Mouse (Mus musculus) CH12.LX (cell line): ENCODE measurements around the gene Dnajc11. TPM values are rescaled to one million over a fixed set of nuclear protein-coding genes. Genes with fewer than 3 reads are reported as not detected.

ENCODE experiments used
- DNase-seq: peaks from one replicate; pipeline ENCODE4 v3.0.0-alpha.2; 2013; ENCODE audit errors: extremely low read depth
- H3K27ac ChIP-seq: 2 replicates; pipeline ENCODE4 v1.5.1; 2012; ENCODE audit warnings: low read depth, mild to moderate bottlenecking, control low read depth, moderate library complexity; ENCODE audit not compliant: insufficient read depth
- H3K27me3 ChIP-seq: replicated peaks from 2 replicates; pipeline ENCODE3; 2012; ENCODE audit warnings: inconsistent platforms
- H3K36me3 ChIP-seq, 2 experiments: replicated peaks in 1 of 2; 2 replicates each; pipeline versions ENCODE3 to v1.6.1; 2012; ENCODE audit warnings: inconsistent platforms in 1 of 2, low read length in 1 of 2, mild to moderate bottlenecking in 1 of 2, mixed read lengths in 1 of 2, moderate library complexity in 1 of 2; ENCODE audit not compliant: control insufficient read depth in 1 of 2, insufficient read depth in 1 of 2
- H3K4me1 ChIP-seq, 2 experiments: 2 replicates each; pipeline ENCODE4 v1.6.1; 2012; ENCODE audit warnings: inconsistent platforms in 1 of 2, moderate library complexity in 1 of 2; ENCODE audit not compliant: insufficient read depth in 2 of 2, control insufficient read depth in 1 of 2
- H3K4me2 ChIP-seq: 2 replicates; pipeline ENCODE4 v1.6.1; 2012; ENCODE audit warnings: low read depth, mild to moderate bottlenecking, control low read depth; ENCODE audit not compliant: poor library complexity, insufficient read depth, severe bottlenecking
- H3K4me3 ChIP-seq, 3 experiments: fragments of 150-350 bp in 1 of 3; sonication (generic) in 1 of 3; replicated peaks in 1 of 3; 2 replicates each; pipeline versions ENCODE3 to v1.5.1; 2011 to 2012; ENCODE audit warnings: low read depth in 2 of 3, low read length in 2 of 3, mild to moderate bottlenecking in 2 of 3, moderate library complexity in 2 of 3, control low read depth in 1 of 3, improper control_type of control experiment in 1 of 3, inconsistent platforms in 1 of 3, mixed read lengths in 1 of 3; ENCODE audit not compliant: poor library complexity in 1 of 3
- H3K79me2 ChIP-seq: replicated peaks from 2 replicates; pipeline ENCODE4 v1.6.1; 2012; ENCODE audit warnings: mild to moderate bottlenecking, moderate library complexity; ENCODE audit not compliant: control insufficient read depth, poor library complexity, insufficient read depth, severe bottlenecking; ENCODE audit errors: extremely low read depth
- H3K9ac ChIP-seq: 2 replicates; pipeline ENCODE4 v1.6.1; 2012; ENCODE audit warnings: low read depth, mild to moderate bottlenecking, control low read depth, moderate library complexity; ENCODE audit not compliant: insufficient read depth
- H3K9me3 ChIP-seq: replicated peaks from 2 replicates; pipeline ENCODE3; 2012; ENCODE audit warnings: low read length, inconsistent platforms, mixed read lengths
- BHLHE40 ChIP-seq: IDR thresholded peaks from 2 replicates; pipeline ENCODE4 v1.6.1; 2011; ENCODE audit warnings: mild to moderate bottlenecking, low read depth, low read length, improper control_type of control experiment
- ELF1 ChIP-seq: IDR thresholded peaks from 2 replicates; pipeline ENCODE4 v1.6.1; 2014; ENCODE audit warnings: low read depth, mild to moderate bottlenecking, inconsistent platforms, low read length, improper control_type of control experiment
- ETS1 ChIP-seq: conservative IDR thresholded peaks from 2 replicates; pipeline ENCODE4 v1.6.1; 2012; ENCODE audit warnings: low read depth, mild to moderate bottlenecking, inconsistent platforms, low read length, improper control_type of control experiment, moderate library complexity
- HCFC1 ChIP-seq: IDR thresholded peaks from 2 replicates; pipeline ENCODE4 v1.6.1; 2012; ENCODE audit warnings: low read depth, mild to moderate bottlenecking, inconsistent platforms, low read length, improper control_type of control experiment
- MAFK ChIP-seq: IDR thresholded peaks from 2 replicates; pipeline ENCODE4 v1.6.1; 2011; ENCODE audit warnings: low read length, improper control_type of control experiment; ENCODE audit not compliant: insufficient replicate concordance
- MYC ChIP-seq: IDR thresholded peaks from 2 replicates; pipeline ENCODE4 v1.6.1; 2011; ENCODE audit warnings: low read depth, mild to moderate bottlenecking, improper control_type of control experiment, low read length
- NELFE ChIP-seq: IDR thresholded peaks from 2 replicates; pipeline ENCODE4 v1.6.1; 2011; ENCODE audit warnings: low read depth, low read length, improper control_type of control experiment
- NRF1 ChIP-seq: IDR thresholded peaks from 2 replicates; pipeline ENCODE4 v1.6.1; 2014; ENCODE audit warnings: low read depth, mild to moderate bottlenecking, inconsistent platforms, low read length, improper control_type of control experiment, moderate library complexity
- POLR2A ChIP-seq: IDR thresholded peaks from 2 replicates; pipeline ENCODE4 v1.6.1; 2011; ENCODE audit warnings: low read depth, mild to moderate bottlenecking, improper control_type of control experiment, low read length
- RAD21 ChIP-seq: IDR thresholded peaks from 2 replicates; pipeline ENCODE4 v1.6.1; 2011; ENCODE audit warnings: low read depth, mild to moderate bottlenecking, low read length, improper control_type of control experiment, moderate library complexity
- RCOR1 ChIP-seq: conservative IDR thresholded peaks from 2 replicates; pipeline ENCODE4 v1.6.1; 2012; ENCODE audit warnings: low read depth, mild to moderate bottlenecking, inconsistent platforms, low read length, improper control_type of control experiment
- TBP ChIP-seq: conservative IDR thresholded peaks from 2 replicates; pipeline ENCODE4 v1.6.1; 2011; ENCODE audit warnings: low read depth, low read length, improper control_type of control experiment
- USF1 ChIP-seq: IDR thresholded peaks from 2 replicates; pipeline ENCODE4 v1.6.1; 2014; ENCODE audit warnings: low read depth, mild to moderate bottlenecking, inconsistent platforms, low read length, improper control_type of control experiment
- ZKSCAN1 ChIP-seq: IDR thresholded peaks from 2 replicates; pipeline ENCODE4 v1.6.1; 2012; ENCODE audit warnings: low read depth, inconsistent platforms, low read length, improper control_type of control experiment, borderline replicate concordance
- dilution Hi-C: fragments of 300-500 bp; cut with MboI; formaldehyde crosslinking; loops from 2 replicates; pipeline ENCODE4 v1.14.3; 2020; ENCODE audit warnings: low sequenced_read_pairs; ENCODE audit not compliant: extremely low pct_unique_long_range_greater_than_20kb, extremely low pct_ligation_motif_present
- in situ Hi-C: fragments of 300-500 bp; cut with MboI; formaldehyde crosslinking; loops from 3 replicates; pipeline ENCODE4 v1.14.3; 2019; ENCODE audit warnings: low sequenced_read_pairs, low pct_ligation_motif_present, low pct_unique_long_range_greater_than_20kb, mixed read lengths
- polyA plus RNA-seq: library from polyadenylated mRNA; unstranded; fragments of >175 nt; gene quantifications from 2 replicates; pipeline ENCODE4 v1.2.1, GENCODE M21; 2012; ENCODE audit warnings: low read depth; ENCODE audit not compliant: insufficient read length
- total RNA-seq, 2 experiments: library from RNA; depleted of rRNA; stranded (reverse); fragments of 300-350 nt in 1 of 2; fragments of >200 nt in 1 of 2; gene quantifications; 2 replicates each; pipeline ENCODE4 v1.2.3; 2012 to 2014

Gene Dnajc11
- total and polyA plus RNA-seq, 3 experiments, result 63.5 to 102 (median 75.6) TPM

- no peak for TF ChIP-seq MYC
- TF ChIP-seq, all 38 proteins: peak for 0
Observed at GRCm38 (mm10) chr4:151932576-151933504, 651 bp upstream of the Dnajc11 start (continued).

GRCm38 (mm10) chr4:151934215-151934572 lies 703 bp downstream of the Dnajc11 start:
- DNase-seq, result no peak
- in situ Hi-C loops (no loop called here), dilution Hi-C loops (no loop called here)
- H3K9ac ChIP-seq, result peak overlapping the region; percentile 91
- H3K4me3 ChIP-seq, result peak overlapping the region; percentile 97 to 100 (median 100)
- peak overlapping the region; percentile 90 for H3K4me2 ChIP-seq
- H3K36me3 ChIP-seq, result peaks cover 3 to 29% of the 10 kb centered on the region in 2 experiments
- H3K4me1 ChIP-seq, result peaks cover 15 to 30% of the 10 kb centered on the region in 2 experiments
- H3K27ac ChIP-seq, result peak overlapping the region; percentile 6; the same call in 1 of the 2 replicates
- H3K9me3 ChIP-seq, result no peaks in the 10 kb centered on the region
- H3K27me3 ChIP-seq, result no peaks in the 10 kb centered on the region
- TF ChIP-seq RCOR1 (no peak), ETS1 (no peak), POLR2A (no peak), RAD21 (no peak), ZKSCAN1 (no peak), MAFK (no peak)
- H3K79me2 ChIP-seq, result peaks cover 54% of the 10 kb centered on the region

- Histone ChIP-seq H3K9ac (no peak overlapping the region), H3K9me3 (no peaks in the 10 kb centered on the region), H3K27ac (no peak overlapping the region), H3K36me3 (peaks cover 6 to 54% of the 10 kb centered on the region in 2 experiments), H3K27me3 (no peaks in the 10 kb centered on the region), H3K4me3 (no peak overlapping the region), H3K79me2 (peaks cover 67% of the 10 kb centered on the region), H3K4me2 (no peak overlapping the region), H3K4me1 (peaks cover 17 to 30% of the 10 kb centered on the region in 2 experiments)
- no peak for DNase-seq
- dilution Hi-C loops (no loop called here), in situ Hi-C loops (no loop called here)
- TF ChIP-seq NRF1, result no peak
Observed at GRCm38 (mm10) chr4:151937441-151937840, 4.0 kb downstream of the Dnajc11 start.

GRCm38 (mm10) chr4:151938089-151938488 lies 4.6 kb downstream of the Dnajc11 start:
- H3K36me3 ChIP-seq, result peaks cover 6 to 54% of the 10 kb centered on the region in 2 experiments
- H3K9ac ChIP-seq, result no peak overlapping the region
- TF ChIP-seq MYC (no peak), NRF1 (no peak), HCFC1 (no peak), BHLHE40 (no peak), USF1 (no peak), ELF1 (no peak), MAFK (no peak), TBP (no peak), NELFE (no peak)
- TF ChIP-seq, all 38 proteins: peak for 0
- Histone ChIP-seq H3K27me3 (no peaks in the 10 kb centered on the region), H3K4me3 (no peak overlapping the region), H3K4me2 (no peak overlapping the region), H3K4me1 (peaks cover 15 to 27% of the 10 kb centered on the region in 2 experiments), H3K79me2 (peaks cover 67% of the 10 kb centered on the region), H3K9me3 (no peaks in the 10 kb centered on the region), H3K27ac (no peak overlapping the region)
- dilution Hi-C loops (no loop called here), in situ Hi-C loops (no loop called here)
- DNase-seq, result no peak
